Mouse (Mus musculus) forebrain, embryonic 12.5 days (tissue): ENCODE data around the gene Cym. TPM values are rescaled to one million over a fixed set of nuclear protein-coding genes. Genes with fewer than 3 reads are reported as not detected.

Experiments used
- ATAC-seq: fragments of 200-750 bp; cut with Nextera tagmentation; 2 replicates; pipeline ENCODE4 v1.8.0; 2017; ENCODE audit warnings: moderate TSS enrichment; ENCODE audit not compliant: low FRiP score
- H3K27ac ChIP-seq: fragments of 300-500 bp; sonication (generic); 2 replicates; pipeline ENCODE4 v1.5.1; 2016; ENCODE audit warnings: mild to moderate bottlenecking
- H3K27me3 ChIP-seq: fragments of 300-500 bp; sonication (generic); 2 replicates; pipeline ENCODE4 v1.6.1; 2016; ENCODE audit warnings: mild to moderate bottlenecking
- H3K36me3 ChIP-seq: fragments of 300-500 bp; sonication (generic); replicated peaks from 2 replicates; pipeline ENCODE4 v1.6.1; 2016; ENCODE audit warnings: mild to moderate bottlenecking
- H3K4me1 ChIP-seq: fragments of 300-500 bp; sonication (generic); 2 replicates; pipeline ENCODE4 v1.6.1; 2016
- H3K4me2 ChIP-seq: fragments of 300-500 bp; sonication (generic); 2 replicates; pipeline ENCODE4 v1.6.1; 2016; ENCODE audit warnings: mild to moderate bottlenecking, moderate library complexity
- H3K4me3 ChIP-seq: fragments of 300-500 bp; sonication (generic); replicated peaks from 2 replicates; pipeline ENCODE4 v1.5.1; 2016; ENCODE audit warnings: mild to moderate bottlenecking
- H3K9ac ChIP-seq: fragments of 300-500 bp; sonication (generic); 2 replicates; pipeline ENCODE4 v1.6.1; 2016; ENCODE audit warnings: mild to moderate bottlenecking
- H3K9me3 ChIP-seq: fragments of 300-500 bp; sonication (generic); 2 replicates; pipeline ENCODE4 v1.6.1; 2016
- WGBS: fragments of 180-500 bp; shearing (Covaris S2); methylation state at CpG from one replicate; pipeline ENCODE4 v1.1.7; 2016; 5-methylcytosine and 5-hydroxymethylcytosine counted together
- polyA plus RNA-seq: library from polyadenylated mRNA; unstranded; fragments of >200 nt; fragmentation: Nextera tagmentation; extraction: Ambion mirVana; gene quantifications from 2 replicates; pipeline ENCODE4 v1.2.1, GENCODE M21; 2016

Gene Cym
- polyA plus RNA-seq, 1 experiment from 2014 or later: not detected

DNA sequence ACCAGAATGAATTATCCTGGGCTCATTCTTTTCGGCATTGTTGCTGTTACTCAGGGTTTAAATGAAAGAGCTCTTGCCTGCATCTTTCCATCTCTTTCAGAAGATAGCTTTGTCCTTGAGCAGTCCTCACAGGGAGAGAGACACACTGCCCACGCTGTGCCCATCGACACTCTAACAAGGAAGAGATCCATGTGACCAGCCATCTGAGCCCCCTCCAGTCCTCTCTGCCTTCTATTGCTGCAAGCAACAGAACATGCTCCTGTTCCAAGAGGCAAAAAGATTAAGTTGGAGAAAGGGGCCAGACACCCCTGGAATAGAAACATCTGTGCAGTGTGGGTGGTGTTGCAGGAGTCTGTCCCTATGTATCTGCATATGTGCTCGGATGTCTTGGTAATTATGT lies 34.5 kb downstream of the Cym start:
- H3K9me3 ChIP-seq: no peaks in the 10 kb centered on the region
- H3K27ac ChIP-seq: no peak overlapping the region
- no peak overlapping the region for H3K9ac ChIP-seq
- WGBS: 74% methylated on average over 4 of the region's 4 CpGs
- no peaks in the 10 kb centered on the region for H3K36me3 ChIP-seq
- no peak overlapping the region for H3K4me3 ChIP-seq
- no peaks in the 10 kb centered on the region for H3K4me1 ChIP-seq
- 0 out of 2 replicates have a peak, but pooled peaks cover 3% of the 10 kb centered on the region for H3K27me3 ChIP-seq
- no peak overlapping the region for H3K4me2 ChIP-seq
- ATAC-seq: no peak

DNA sequence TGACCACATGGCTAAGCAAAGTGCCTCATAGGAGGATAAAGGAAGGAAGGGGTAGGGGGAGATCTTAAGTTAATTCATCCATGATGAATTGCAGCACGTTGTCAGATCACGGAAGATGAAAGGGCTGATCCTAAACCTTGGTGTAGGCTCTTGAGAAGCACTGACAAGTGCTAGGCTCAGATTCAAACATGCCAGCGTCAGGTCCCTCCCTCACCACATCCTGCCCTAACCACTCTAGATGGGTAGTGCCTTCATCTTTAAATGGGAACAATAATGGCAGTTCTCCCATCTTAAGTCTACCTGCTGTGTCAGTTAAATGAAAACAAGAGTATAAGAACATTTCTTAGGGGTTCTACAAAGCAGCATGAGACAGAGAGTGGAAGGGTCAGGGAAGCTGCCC lies 35.9 kb downstream of the Cym start:
- Histone ChIP-seq H3K36me3 (no peaks in the 10 kb centered on the region), H3K27me3 (no peaks in the 10 kb centered on the region), H3K4me3 (no peak overlapping the region), H3K27ac (no peak overlapping the region), H3K9me3 (no peaks in the 10 kb centered on the region), H3K9ac (no peak overlapping the region), H3K4me2 (no peak overlapping the region), H3K4me1 (no peaks in the 10 kb centered on the region)
- no peak for ATAC-seq
- WGBS: 75% methylated on average over 3 of the region's 3 CpGs

- Histone ChIP-seq H3K4me3 (no peak overlapping the region), H3K9me3 (no peaks in the 10 kb centered on the region), H3K9ac (no peak overlapping the region), H3K27me3 (no peaks in the 10 kb centered on the region), H3K4me2 (no peak overlapping the region), H3K27ac (no peak overlapping the region), H3K36me3 (no peaks in the 10 kb centered on the region), H3K4me1 (no peaks in the 10 kb centered on the region)
- no peak for ATAC-seq
- WGBS: 87% methylated on average over 3 of the region's 3 CpGs
These were observed 38.4 kb downstream of the Cym start for GRCm38 (mm10) chr3:107183178-107183577.

DNA sequence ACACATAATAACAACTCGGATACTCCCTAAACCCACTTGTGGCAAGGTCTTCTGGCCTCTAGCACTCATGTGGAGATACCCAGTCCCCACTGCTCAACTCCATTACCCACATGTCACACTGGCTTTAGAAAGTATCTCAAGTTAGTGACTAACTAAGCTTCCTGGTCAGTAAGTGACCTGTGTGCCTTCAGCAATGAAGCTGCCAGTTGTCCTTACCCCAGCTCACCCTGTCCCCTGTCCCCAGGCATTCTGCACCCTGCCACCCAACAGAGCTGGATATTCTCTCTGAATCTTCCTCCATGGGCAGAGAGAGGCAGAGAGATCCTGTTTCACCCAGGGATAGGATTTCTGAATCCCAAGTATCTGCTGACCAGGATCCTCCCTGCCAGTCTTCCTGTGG lies 38.8 kb downstream of the Cym start, which contains the start of gene Kcna10:
Gene Kcna10 (plus strand): TSS at position 301 of the 400 bp plus-strand sequence.
- Histone ChIP-seq H3K9ac (no peak within 1 kb of the TSS), H3K27me3 (no peaks in the 10 kb centered on the region), H3K27ac (no peak within 1 kb of the TSS), H3K36me3 (no peaks in the 10 kb centered on the region), H3K4me3 (no peak within 1 kb of the TSS), H3K9me3 (no peaks in the 10 kb centered on the region), H3K4me2 (no peak within 1 kb of the TSS), H3K4me1 (no peaks in the 10 kb centered on the region)
- ATAC-seq: no peak
- WGBS: 68% methylated on average over 1 of the region's 1 CpGs

DNA sequence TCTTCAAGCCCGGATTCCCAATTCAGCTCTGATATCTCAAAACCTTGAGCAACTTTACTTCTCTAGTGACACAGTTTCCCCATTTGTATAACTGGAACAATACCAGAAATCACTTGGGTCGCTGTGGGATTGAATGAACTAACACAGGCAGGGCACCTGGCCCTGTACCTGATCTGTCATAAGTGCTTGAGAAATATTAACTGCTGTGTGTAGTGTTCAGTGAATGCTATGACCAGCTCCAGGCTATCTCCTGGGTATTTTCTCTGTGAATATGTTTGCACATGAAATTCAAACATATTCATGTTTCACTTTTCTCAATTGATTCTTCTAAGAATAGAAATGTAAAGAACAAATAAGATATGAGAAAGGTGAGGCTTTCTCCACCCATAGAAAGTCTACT lies 40.7 kb downstream of the Cym start:
- H3K4me2 ChIP-seq: no peak overlapping the region
- WGBS: 74% methylated on average over 2 of the region's 2 CpGs
- H3K9me3 ChIP-seq: no peaks in the 10 kb centered on the region
- ATAC-seq: no peak
- H3K27ac ChIP-seq: no peak overlapping the region
- H3K27me3 ChIP-seq: no peaks in the 10 kb centered on the region
- H3K9ac ChIP-seq: no peak overlapping the region
- H3K36me3 ChIP-seq: no peaks in the 10 kb centered on the region
- no peaks in the 10 kb centered on the region for H3K4me1 ChIP-seq
- no peak overlapping the region for H3K4me3 ChIP-seq

DNA sequence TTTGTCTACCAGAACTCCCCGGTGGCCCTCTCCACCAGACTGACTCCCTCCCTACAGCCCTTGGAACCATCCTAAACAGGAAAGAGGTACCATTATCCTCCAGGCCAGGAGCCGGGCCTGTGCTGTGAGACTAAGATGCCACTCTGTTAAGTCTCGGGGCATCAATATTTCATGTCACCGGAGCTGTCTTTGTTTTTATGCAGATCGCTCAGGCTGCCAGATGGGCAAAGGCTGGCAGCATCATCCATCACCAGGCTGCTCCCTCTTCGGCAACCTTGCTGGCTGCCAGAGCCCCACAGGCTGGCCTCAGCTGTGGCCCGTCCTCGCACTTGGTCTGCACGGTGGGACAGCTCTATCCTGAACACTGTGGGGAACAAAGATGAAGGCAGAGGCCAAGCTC lies 45.0 kb downstream of the Cym start:
- Histone ChIP-seq H3K4me2 (no peak overlapping the region), H3K4me3 (no peak overlapping the region), H3K36me3 (no peaks in the 10 kb centered on the region), H3K9ac (no peak overlapping the region), H3K4me1 (no peaks in the 10 kb centered on the region), H3K27ac (no peak overlapping the region), H3K27me3 (no peaks in the 10 kb centered on the region; the same call in 1 of the 2 replicates), H3K9me3 (no peaks in the 10 kb centered on the region)
- 86% methylated on average over 9 of the region's 9 CpGs for WGBS
- ATAC-seq: no peak

- H3K9me3 ChIP-seq: no peaks in the 10 kb centered on the region
- no peaks in the 10 kb centered on the region for H3K4me1 ChIP-seq
- no peaks in the 10 kb centered on the region; the same call in 1 of the 2 replicates for H3K27me3 ChIP-seq
- 75% methylated on average over 4 of the region's 4 CpGs for WGBS
- no peak overlapping the region for H3K27ac ChIP-seq
- ATAC-seq: no peak
- no peak overlapping the region for H3K9ac ChIP-seq
- H3K36me3 ChIP-seq: no peaks in the 10 kb centered on the region
- no peak overlapping the region for H3K4me3 ChIP-seq
- no peak overlapping the region for H3K4me2 ChIP-seq
These were observed 46.0 kb downstream of the Cym start for GRCm38 (mm10) chr3:107175486-107175885.

DNA sequence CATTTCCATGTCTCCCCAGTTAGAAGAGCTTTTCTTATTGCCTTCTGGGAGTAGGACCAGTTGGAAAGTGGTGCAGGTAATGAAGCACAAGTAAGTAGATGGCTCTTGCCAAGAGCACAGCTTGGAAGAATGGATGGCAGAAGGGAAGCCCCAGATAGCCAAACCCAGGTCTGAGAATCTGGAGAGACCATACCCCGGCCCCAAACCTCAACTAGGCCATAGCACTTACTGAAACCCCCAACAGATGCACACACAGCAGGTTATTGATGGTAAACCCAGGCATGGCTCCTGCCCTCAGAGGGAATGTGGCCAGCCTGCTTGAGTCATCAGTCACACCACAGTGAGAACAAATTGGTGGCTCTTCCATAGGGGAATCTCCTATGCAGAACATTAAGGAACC lies 49.0 kb downstream of the Cym start:
- Histone ChIP-seq H3K9ac (no peak overlapping the region), H3K36me3 (no peaks in the 10 kb centered on the region), H3K9me3 (no peaks in the 10 kb centered on the region), H3K4me1 (no peaks in the 10 kb centered on the region), H3K4me2 (no peak overlapping the region), H3K27ac (no peak overlapping the region), H3K27me3 (no peaks in the 10 kb centered on the region; the same call in 1 of the 2 replicates), H3K4me3 (no peak overlapping the region)
- 73% methylated on average over 1 of the region's 1 CpGs for WGBS
- no peak for ATAC-seq

- Histone ChIP-seq H3K9ac (no peak overlapping the region), H3K4me2 (no peak overlapping the region), H3K36me3 (no peaks in the 10 kb centered on the region), H3K4me1 (no peaks in the 10 kb centered on the region), H3K27ac (no peak overlapping the region), H3K9me3 (no peaks in the 10 kb centered on the region), H3K27me3 (no peaks in the 10 kb centered on the region; the same call in 1 of the 2 replicates), H3K4me3 (no peak overlapping the region)
- WGBS: 82% methylated on average over 3 of the region's 3 CpGs
- no peak for ATAC-seq
These were observed 49.6 kb downstream of the Cym start for GRCm38 (mm10) chr3:107171964-107172363.

DNA sequence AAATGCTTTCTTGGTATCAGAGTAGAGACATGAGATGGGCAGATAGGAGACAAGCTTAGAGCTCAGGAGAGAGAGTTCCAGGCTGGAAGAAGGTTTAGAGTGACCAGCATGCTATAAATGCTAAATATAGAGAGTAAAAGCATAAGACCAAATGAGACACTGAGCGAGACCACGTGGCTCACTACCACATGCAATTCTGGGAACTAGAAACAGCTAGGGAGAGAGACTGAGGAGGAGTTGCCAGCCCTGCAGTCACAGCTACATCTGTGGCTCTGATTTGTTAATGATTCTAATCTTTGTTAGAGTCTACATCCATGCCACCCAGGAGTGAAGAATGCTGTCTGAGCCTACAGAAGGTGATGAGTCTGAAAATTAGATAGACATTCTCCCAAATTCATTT lies 52.0 kb downstream of the Cym start:
- Histone ChIP-seq H3K4me1 (no peaks in the 10 kb centered on the region), H3K4me3 (no peak overlapping the region), H3K9me3 (no peaks in the 10 kb centered on the region), H3K4me2 (no peak overlapping the region), H3K36me3 (no peaks in the 10 kb centered on the region), H3K27ac (no peak overlapping the region), H3K9ac (no peak overlapping the region), H3K27me3 (no peaks in the 10 kb centered on the region)
- WGBS: 88% methylated on average over 2 of the region's 2 CpGs
- no peak for ATAC-seq

GRCm38 (mm10) chr3:107162741-107163140 lies 58.8 kb downstream of the Cym start:
- WGBS: 91% methylated on average over 2 of the region's 2 CpGs
- Histone ChIP-seq H3K4me2 (no peak overlapping the region), H3K4me3 (no peak overlapping the region), H3K27me3 (no peaks in the 10 kb centered on the region; the same call in 1 of the 2 replicates), H3K9ac (no peak overlapping the region), H3K27ac (no peak overlapping the region), H3K36me3 (no peaks in the 10 kb centered on the region), H3K9me3 (no peaks in the 10 kb centered on the region), H3K4me1 (peaks cover 8% of the 10 kb centered on the region)
- no peak for ATAC-seq
